Mouse (Mus musculus): ENCODE data around the gene Adh4. TPM values are rescaled to one million over a fixed set of nuclear protein-coding genes. Genes with fewer than 3 reads are reported as not detected.
A peak's percentile ranks its signal among the peaks of the same experiment; 100 is the strongest.

Adh4 gene
- total and polyA plus RNA-seq, 3 experiments, result 0.25 TPM; not detected in 2

DNA sequence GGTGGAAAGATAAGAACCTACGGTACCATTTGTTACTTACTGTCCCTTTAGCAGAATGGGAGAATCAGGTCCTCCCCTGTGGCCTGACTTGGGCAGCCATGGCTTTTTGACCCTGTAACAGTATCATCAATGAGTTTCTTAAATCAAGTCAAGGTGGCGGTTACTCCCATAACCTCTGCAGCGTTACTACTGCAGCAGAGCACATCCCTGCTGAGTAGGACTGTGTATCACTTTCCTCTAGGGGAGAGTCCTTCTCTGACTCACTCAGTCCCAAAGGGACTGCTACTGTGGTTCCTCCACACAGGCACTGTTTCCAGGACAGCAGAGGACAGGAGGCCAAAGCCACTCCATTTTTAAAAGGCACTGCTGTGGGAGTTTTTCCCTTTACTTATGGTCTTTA, 55.8 kb downstream of the Adh4 start:
- TF ChIP-seq POLR2A (IDR thresholded peaks at IDR 0.05; ENCODE audit: low read depth, low read length), result peak; percentile 21; the same call in 1 of the 2 replicates
- no peak for TF ChIP-seq SMC3 (IDR thresholded peaks at IDR 0.05; ENCODE audit: low read depth, low read length)
- H3K9ac ChIP-seq (ENCODE audit: insufficient read depth, low read depth), result no peak overlapping the region
- in situ Hi-C loops (cut with MboI; ENCODE audit: low pct_ligation_motif_present, low pct_unique_long_range_greater_than_20kb, low sequenced_read_pairs), result no loop called here
- peaks cover 62 to 95% of the 10 kb centered on the region in 2 experiments for H3K36me3 ChIP-seq (replicated peaks in 1 of 2; ENCODE audit: control insufficient read depth in 1 of 2, insufficient read depth in 1 of 2, low read length in 1 of 2)
- H3K4me1 ChIP-seq (ENCODE audit: control insufficient read depth in 1 of 2, insufficient read depth in 2 of 2), result peaks cover 0 to 8% of the 10 kb centered on the region in 2 experiments; a peak in 1 of 4 replicates
- dilution Hi-C loops (cut with MboI; ENCODE audit: extremely low pct_ligation_motif_present, extremely low pct_unique_long_range_greater_than_20kb, low sequenced_read_pairs), result no loop called here
- no peak overlapping the region for H3K4me3 ChIP-seq (replicated peaks in 1 of 3; ENCODE audit: low read depth in 2 of 3, low read length in 2 of 3, poor library complexity in 1 of 3)
- peaks cover 11% of the 10 kb centered on the region for H3K79me2 ChIP-seq (replicated peaks; ENCODE audit: control insufficient read depth, extremely low read depth, insufficient read depth, poor library complexity, severe bottlenecking)
- H3K27ac ChIP-seq (ENCODE audit: insufficient read depth, low read depth), result no peak overlapping the region
- peak; percentile 42 for DNase-seq (ENCODE audit: extremely low read depth)
- no peaks in the 10 kb centered on the region for H3K9me3 ChIP-seq (replicated peaks; ENCODE audit: low read length)
- no peak overlapping the region for H3K4me2 ChIP-seq (ENCODE audit: insufficient read depth, low read depth, poor library complexity, severe bottlenecking)
- H3K27me3 ChIP-seq (replicated peaks), result no peaks in the 10 kb centered on the region

DNA sequence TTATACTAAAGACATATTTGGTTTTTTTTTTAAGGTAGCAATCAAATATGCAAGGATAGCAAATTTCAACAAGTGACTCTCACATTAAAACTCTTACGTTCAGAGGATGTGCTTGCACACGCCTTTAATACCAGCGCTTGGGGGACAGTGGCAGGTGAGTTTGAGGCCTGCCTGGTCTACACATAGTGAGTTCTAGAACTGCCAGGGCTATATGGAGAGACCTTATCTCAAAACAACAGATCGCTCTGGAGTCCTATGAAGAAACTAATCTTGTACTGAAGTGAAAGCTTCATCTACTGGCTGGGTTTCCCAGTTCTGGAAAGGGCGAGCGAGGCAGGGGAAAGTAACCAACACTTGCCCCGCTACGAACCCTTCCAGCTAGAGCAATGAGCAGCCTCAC, 64.2 kb downstream of the Adh4 start:
- DNase-seq (ENCODE audit: extremely low read depth), result no peak
- peaks cover 50% of the 10 kb centered on the region for H3K79me2 ChIP-seq (replicated peaks; ENCODE audit: control insufficient read depth, extremely low read depth, insufficient read depth, poor library complexity, severe bottlenecking)
- no peak overlapping the region for H3K9ac ChIP-seq (ENCODE audit: insufficient read depth, low read depth)
- peaks cover 54 to 89% of the 10 kb centered on the region in 2 experiments for H3K36me3 ChIP-seq (replicated peaks in 1 of 2; ENCODE audit: control insufficient read depth in 1 of 2, insufficient read depth in 1 of 2, low read length in 1 of 2)
- no peaks in the 10 kb centered on the region for H3K27me3 ChIP-seq (replicated peaks)
- H3K9me3 ChIP-seq (replicated peaks; ENCODE audit: low read length), result peaks cover under 1% of the 10 kb centered on the region
- TF ChIP-seq MAFK (IDR thresholded peaks at IDR 0.05; ENCODE audit: insufficient replicate concordance, low read length) (peak; percentile 46; the same call in 1 of the 2 replicates), EP300 (IDR thresholded peaks at IDR 0.05; ENCODE audit: low read length) (no peak), ETS1 (conservative IDR thresholded peaks at IDR 0.05; ENCODE audit: low read depth, low read length) (no peak)
- peaks cover 0 to 19% of the 10 kb centered on the region in 2 experiments; a peak in 2 of 4 replicates for H3K4me1 ChIP-seq (ENCODE audit: control insufficient read depth in 1 of 2, insufficient read depth in 2 of 2)
- no peak overlapping the region for H3K4me2 ChIP-seq (ENCODE audit: insufficient read depth, low read depth, poor library complexity, severe bottlenecking)
- in situ Hi-C loops (cut with MboI; ENCODE audit: low pct_ligation_motif_present, low pct_unique_long_range_greater_than_20kb, low sequenced_read_pairs), result no loop called here
- H3K27ac ChIP-seq (ENCODE audit: insufficient read depth, low read depth), result no peak overlapping the region
- dilution Hi-C loops (cut with MboI; ENCODE audit: extremely low pct_ligation_motif_present, extremely low pct_unique_long_range_greater_than_20kb, low sequenced_read_pairs), result no loop called here
- no peak overlapping the region for H3K4me3 ChIP-seq (replicated peaks in 1 of 3; ENCODE audit: low read depth in 2 of 3, low read length in 2 of 3, poor library complexity in 1 of 3)

Other genes with a start within 250 kb of the Adh4 start
- not detected in 2 replicates for gene 4930579F01Rik, start 221.6 kb upstream of the Adh4 start, total RNA-seq (2012; rRNA removed)
- gene 4930579F01Rik, start 221.6 kb upstream of the Adh4 start, total RNA-seq (2014; rRNA removed), result not detected in 2 replicates
- gene 4930579F01Rik, start 221.6 kb upstream of the Adh4 start, polyA plus RNA-seq (2012; ENCODE audit: insufficient read length, low read depth), result not detected in 2 replicates
- gene Adh7, start 197.7 kb upstream of the Adh4 start, total RNA-seq (2012; rRNA removed), result not detected in 2 replicates
- not detected in 2 replicates for gene Adh7, start 197.7 kb upstream of the Adh4 start, total RNA-seq (2014; rRNA removed)
- gene Adh7, start 197.7 kb upstream of the Adh4 start, polyA plus RNA-seq (2012; ENCODE audit: insufficient read length, low read depth), result not detected in 2 replicates
- 0.13 TPM in 1 of 2 replicates, not detected in the other for gene Adh1, start 154.5 kb upstream of the Adh4 start, total RNA-seq (2012; rRNA removed)
- not detected in 2 replicates for gene Adh1, start 154.5 kb upstream of the Adh4 start, total RNA-seq (2014; rRNA removed)
- not detected in 2 replicates for gene Adh1, start 154.5 kb upstream of the Adh4 start, polyA plus RNA-seq (2012; ENCODE audit: insufficient read length, low read depth)
- gene Adh6a, start 102.2 kb upstream of the Adh4 start, total RNA-seq (2012; rRNA removed), result not detected in 2 replicates
- gene Adh6a, start 102.2 kb upstream of the Adh4 start, total RNA-seq (2014; rRNA removed), result not detected in 2 replicates
- not detected in 2 replicates for gene Adh6a, start 102.2 kb upstream of the Adh4 start, polyA plus RNA-seq (2012; ENCODE audit: insufficient read length, low read depth)
- not detected in 2 replicates for gene Adh6b, start 73.7 kb upstream of the Adh4 start, total RNA-seq (2012; rRNA removed)
- not detected in 2 replicates for gene Adh6b, start 73.7 kb upstream of the Adh4 start, total RNA-seq (2014; rRNA removed)
- not detected in 2 replicates for gene Adh6b, start 73.7 kb upstream of the Adh4 start, polyA plus RNA-seq (2012; ENCODE audit: insufficient read length, low read depth)
- 384 TPM in 2 replicates for gene Adh5, start 27.6 kb downstream of the Adh4 start, total RNA-seq (2012; rRNA removed)
- 468 and 489 TPM in 2 replicates for gene Adh5, start 27.6 kb downstream of the Adh4 start, total RNA-seq (2014; rRNA removed)
- gene Adh5, start 27.6 kb downstream of the Adh4 start, polyA plus RNA-seq (2012; ENCODE audit: insufficient read length, low read depth), result 487 and 508 TPM in 2 replicates
- 77.9 and 97.6 TPM in 2 replicates for gene Metap1, start 74.0 kb downstream of the Adh4 start, total RNA-seq (2012; rRNA removed)
- 163 and 183 TPM in 2 replicates for gene Metap1, start 74.0 kb downstream of the Adh4 start, total RNA-seq (2014; rRNA removed)
- gene Metap1, start 74.0 kb downstream of the Adh4 start, polyA plus RNA-seq (2012; ENCODE audit: insufficient read length, low read depth), result 143 and 154 TPM in 2 replicates
- gene Eif4e, start 110.7 kb downstream of the Adh4 start, total RNA-seq (2012; rRNA removed), result 490 and 629 TPM in 2 replicates
- 590 and 677 TPM in 2 replicates for gene Eif4e, start 110.7 kb downstream of the Adh4 start, total RNA-seq (2014; rRNA removed)
- gene Eif4e, start 110.7 kb downstream of the Adh4 start, polyA plus RNA-seq (2012; ENCODE audit: insufficient read length, low read depth), result 850 and 889 TPM in 2 replicates

Measured in CH12.LX (cell line).